Comparison of ENCODE assay signal across 13 mouse cellular contexts in genomic region chr6:49778109-49778508, GRCm38 (mm10). TPM values are rescaled to one million over a fixed set of nuclear protein-coding genes. Genes with fewer than 3 reads are reported as not detected.
DNase-seq lines count a peak whose midpoint lies in the region; ATAC-seq and TF ChIP-seq lines count a peak whose summit lies in the region.
"Had no signal": no experiment of that assay in that cellular context is flagged by ENCODE, and none has a peak within 500 bp of the region (broad histone marks: within the 10 kb centered on the region; RNA-seq: fewer than 3 reads in every experiment).

No protein-coding gene starts in this region.

- peak; percentile 7 for DNase-seq in cerebellum, adult 8-10 months
- peak; percentile 17 for DNase-seq in embryonic facial prominence, embryonic 10.5 days (ENCODE audit: low spot score)
- peak; percentile 14 for DNase-seq in midbrain, postnatal 0 days (ENCODE audit: low spot score)
- DNase-seq in kidney, adult 2 months, result no peak
- no peak for DNase-seq in heart, adult 8-10 months (ENCODE audit: low spot score)
- DNase-seq: adrenal gland, adult 2 months; kidney, adult 11 months; right cerebral cortex, postnatal 25 days had no signal

- peak overlapping the region; percentile 62 for H3K4me3 ChIP-seq in megakaryocyte, embryonic 14.5 days (replicated peaks)
- H3K4me3 ChIP-seq in embryonic facial prominence, embryonic 10.5 days, result no peak overlapping the region
- no peak overlapping the region for H3K4me3 ChIP-seq in midbrain, postnatal 0 days (ENCODE audit: low read depth, low read length)
- no peak overlapping the region for H3K4me3 ChIP-seq in kidney, adult 2 months (ENCODE audit: insufficient read depth, low read depth, low read length)
- H3K4me3 ChIP-seq: heart, embryonic 13.5 days; stomach, embryonic 15.5 days had no signal

- ATAC-seq in megakaryocyte, adult 5-6 weeks (ENCODE audit: poor library complexity, severe bottlenecking), result no peak
- ATAC-seq in midbrain, postnatal 0 days (ENCODE audit: low FRiP score), result no peak
- ATAC-seq: lung, postnatal 0 days had no signal

- TF ChIP-seq POLR2A in kidney, adult 2 months (IDR thresholded peaks at IDR 0.05; ENCODE audit: low read depth, low read length), result no peak

- H3K9me3 ChIP-seq in megakaryocyte, embryonic 14.5 days, result no peaks in the 10 kb centered on the region
- no peaks in the 10 kb centered on the region for H3K9me3 ChIP-seq in embryonic facial prominence, embryonic 10.5 days
- no peaks in the 10 kb centered on the region for H3K9me3 ChIP-seq in midbrain, postnatal 0 days (ENCODE audit: low read length)
- H3K9me3 ChIP-seq: heart, embryonic 13.5 days; stomach, embryonic 15.5 days had no signal

- no peak overlapping the region for H3K4me2 ChIP-seq in midbrain, postnatal 0 days (ENCODE audit: low read depth, low read length, poor library complexity, severe bottlenecking)
- H3K4me2 ChIP-seq: heart, embryonic 13.5 days; stomach, embryonic 15.5 days had no signal

- H3K27me3 ChIP-seq in megakaryocyte, embryonic 14.5 days (replicated peaks), result no peaks in the 10 kb centered on the region
- no peaks in the 10 kb centered on the region for H3K27me3 ChIP-seq in embryonic facial prominence, embryonic 10.5 days (replicated peaks; ENCODE audit: low read depth, poor library complexity, severe bottlenecking)
- no peaks in the 10 kb centered on the region for H3K27me3 ChIP-seq in midbrain, postnatal 0 days (ENCODE audit: insufficient read depth, low read length)
- no peaks in the 10 kb centered on the region for H3K27me3 ChIP-seq in kidney, adult 2 months (replicated peaks; ENCODE audit: control insufficient read depth, insufficient read depth, low read length)
- H3K27me3 ChIP-seq: heart, embryonic 13.5 days; stomach, embryonic 15.5 days had no signal

- WGBS in embryonic facial prominence, embryonic 10.5 days, result 68% methylated on average over 13 of the region's 13 CpGs
- 66% methylated on average over 13 of the region's 13 CpGs for WGBS in midbrain, postnatal 0 days
- WGBS in kidney, adult 2 months, result 72% methylated on average over 13 of the region's 13 CpGs

- peaks cover 63% of the 10 kb centered on the region for H3K4me1 ChIP-seq in megakaryocyte, embryonic 14.5 days
- H3K4me1 ChIP-seq in embryonic facial prominence, embryonic 10.5 days, result peaks cover 33% of the 10 kb centered on the region
- H3K4me1 ChIP-seq in midbrain, postnatal 0 days (ENCODE audit: insufficient read depth, low read length), result 0 out of 2 replicates have a peak, but pooled peaks cover 3% of the 10 kb centered on the region
- no peaks in the 10 kb centered on the region for H3K4me1 ChIP-seq in kidney, adult 2 months (ENCODE audit: control insufficient read depth, insufficient read depth, low read length)
- H3K4me1 ChIP-seq: heart, embryonic 13.5 days; stomach, embryonic 15.5 days had no signal

- no peak overlapping the region for H3K9ac ChIP-seq in midbrain, postnatal 0 days (replicated peaks; ENCODE audit: low read length, poor library complexity, severe bottlenecking)
- H3K9ac ChIP-seq: heart, embryonic 13.5 days; stomach, embryonic 15.5 days had no signal

- 0 out of 2 replicates have a peak overlapping the region, but pooled peaks have one; percentile 2 for H3K27ac ChIP-seq in embryonic facial prominence, embryonic 10.5 days (replicated peaks)
- no peak overlapping the region for H3K27ac ChIP-seq in midbrain, postnatal 0 days (ENCODE audit: low read depth, low read length)
- H3K27ac ChIP-seq in kidney, adult 2 months (ENCODE audit: insufficient read depth, low read depth, low read length), result no peak overlapping the region
- H3K27ac ChIP-seq: heart, embryonic 13.5 days; stomach, embryonic 15.5 days had no signal

- no peaks in the 10 kb centered on the region for H3K36me3 ChIP-seq in megakaryocyte, embryonic 14.5 days (replicated peaks; ENCODE audit: low read length)
- H3K36me3 ChIP-seq in embryonic facial prominence, embryonic 10.5 days (replicated peaks), result no peaks in the 10 kb centered on the region
- no peaks in the 10 kb centered on the region for H3K36me3 ChIP-seq in midbrain, postnatal 0 days (ENCODE audit: insufficient read depth, low read length)
- no peaks in the 10 kb centered on the region for H3K36me3 ChIP-seq in kidney, adult 2 months (ENCODE audit: control insufficient read depth, insufficient read depth, low read length)
- H3K36me3 ChIP-seq: heart, embryonic 13.5 days; stomach, embryonic 15.5 days had no signal

- TF ChIP-seq CTCF in midbrain, postnatal 0 days (IDR thresholded peaks at IDR 0.05), result no peak
- no peak for TF ChIP-seq CTCF in kidney, adult 2 months (conservative IDR thresholded peaks at IDR 0.05; ENCODE audit: insufficient read depth, insufficient read length, low read depth, low read length)

RNA-seq across cellular contexts. Expression of gene Npy, which starts 44.4 kb away (rescaled TPM):
- polyA plus RNA-seq in megakaryocyte, embryonic 14.5 days (2012; ENCODE audit: insufficient read depth, low replicate concordance), result 1,630 and 2,601 TPM in 2 replicates
- total RNA-seq in megakaryocyte, adult 5-6 weeks (2015), result not detected in 2 replicates
- not detected in 2 replicates for total RNA-seq in megakaryocyte, adult 5-6 weeks (2017)
- polyA plus RNA-seq in embryonic facial prominence, embryonic 10.5 days (2016; fragmentation: Nextera tagmentation; extraction: Ambion mirVana), result 0.78 and 1.2 TPM in 2 replicates
- 93.2 and 131 TPM in 2 replicates for total RNA-seq in midbrain, postnatal 0 days (2014; rRNA removed)
- 130 and 133 TPM in 2 replicates for polyA plus RNA-seq in midbrain, postnatal 0 days (2015; fragmentation: Nextera tagmentation; extraction: Ambion mirVana)
- 172 and 186 TPM in 2 replicates for polyA plus RNA-seq in kidney, adult 2 months (2012; rRNA removed)
- total RNA-seq in heart, adult 8-10 months (2022), result under 1 TPM in 2 of 4 experiments, not detected in 2; 0.53 to 0.60 TPM
- polyA plus RNA-seq: lung, postnatal 0 days had no signal

Comparison
In these comparisons a context has a peak if more than half of its experiments do, and no peak if none do; other contexts are left out.
1. DNase-seq: peak in cerebellum, adult 8-10 months (single experiment), embryonic facial prominence, embryonic 10.5 days (single experiment) and midbrain, postnatal 0 days (single experiment); none in kidney, adult 2 months (single experiment) and heart, adult 8-10 months (single experiment).
2. RNA of gene Npy, which starts 44.4 kb away (polyA plus RNA-seq): 1,630 to 2,601 TPM in megakaryocyte, embryonic 14.5 days, 172 to 186 TPM in kidney, adult 2 months and 130 to 133 TPM in midbrain, postnatal 0 days; 0.78 to 1.2 TPM in embryonic facial prominence, embryonic 10.5 days; every median in the first group is over 10 times any median in the second.